Mouse (Mus musculus): ENCODE data around the gene Luc7l2. TPM values are rescaled to one million over a fixed set of nuclear protein-coding genes. Genes with fewer than 3 reads are reported as not detected.

Luc7l2 gene
- polyA plus RNA-seq, 1 experiment from 2014 or later: 31.9 TPM

Small RNA genes within 50 kb of the gene (microRNA-seq; reads per million reads assigned to microRNA genes)
- 0.59 reads per million for gene Mir7670

Other genes with a start within 250 kb of the Luc7l2 start
- 8.9 and 12.4 TPM in 2 replicates for gene Zc3hav1, start 196.7 kb upstream of the Luc7l2 start, polyA plus RNA-seq (2015; fragmentation: Nextera tagmentation; extraction: Ambion mirVana)
- gene Ttc26, start 169.9 kb upstream of the Luc7l2 start, polyA plus RNA-seq (2015; fragmentation: Nextera tagmentation; extraction: Ambion mirVana): 2.6 and 2.8 TPM in 2 replicates
- 8.3 and 8.9 TPM in 2 replicates for gene Ubn2, start 117.4 kb upstream of the Luc7l2 start, polyA plus RNA-seq (2015; fragmentation: Nextera tagmentation; extraction: Ambion mirVana)
- 276 and 293 TPM in 2 replicates for gene Fmc1, start 17.8 kb upstream of the Luc7l2 start, polyA plus RNA-seq (2015; fragmentation: Nextera tagmentation; extraction: Ambion mirVana)
- gene Klrg2, start 85.9 kb downstream of the Luc7l2 start, polyA plus RNA-seq (2015; fragmentation: Nextera tagmentation; extraction: Ambion mirVana): 0.10 and 0.13 TPM in 2 replicates
- gene Clec2l, start 111.7 kb downstream of the Luc7l2 start, polyA plus RNA-seq (2015; fragmentation: Nextera tagmentation; extraction: Ambion mirVana): 0.71 and 0.87 TPM in 2 replicates